Mouse (Mus musculus) midbrain, embryonic 13.5 days (tissue): ENCODE measurements around the gene Fcf1. TPM values are rescaled to one million over a fixed set of nuclear protein-coding genes. Genes with fewer than 3 reads are reported as not detected.
A peak's percentile ranks its signal among the peaks of the same experiment; 100 is the strongest.

ENCODE experiments used
- ATAC-seq: fragments of 200-750 bp; cut with Nextera tagmentation; 2 replicates; pipeline ENCODE4 v1.8.0; 2017; ENCODE audit warnings: mild to moderate bottlenecking, moderate TSS enrichment, moderate library complexity
- H3K27ac ChIP-seq: fragments of 300-500 bp; sonication (generic); 2 replicates; pipeline ENCODE4 v1.5.1; 2015; ENCODE audit warnings: inconsistent platforms, mild to moderate bottlenecking, moderate library complexity
- H3K27me3 ChIP-seq: fragments of 300-500 bp; sonication (generic); 2 replicates; pipeline ENCODE4 v1.6.1; 2015; ENCODE audit warnings: mild to moderate bottlenecking, inconsistent platforms
- H3K36me3 ChIP-seq: fragments of 300-500 bp; sonication (generic); 2 replicates; pipeline ENCODE4 v1.6.1; 2015; ENCODE audit warnings: mild to moderate bottlenecking, inconsistent platforms
- H3K4me1 ChIP-seq: fragments of 300-500 bp; sonication (generic); replicated peaks from 2 replicates; pipeline ENCODE4 v1.6.1; 2015; ENCODE audit warnings: inconsistent platforms
- H3K4me2 ChIP-seq: fragments of 300-500 bp; sonication (generic); replicated peaks from 2 replicates; pipeline ENCODE4 v1.6.1; 2015; ENCODE audit warnings: moderate library complexity, mild to moderate bottlenecking, inconsistent platforms
- H3K4me3 ChIP-seq: fragments of 300-500 bp; sonication (generic); replicated peaks from 2 replicates; pipeline ENCODE4 v1.5.1; 2015; ENCODE audit warnings: mild to moderate bottlenecking, inconsistent platforms
- H3K9ac ChIP-seq: fragments of 300-500 bp; sonication (generic); replicated peaks from 2 replicates; pipeline ENCODE4 v1.6.1; 2015; ENCODE audit warnings: mild to moderate bottlenecking, inconsistent platforms
- H3K9me3 ChIP-seq: fragments of 300-500 bp; sonication (generic); 2 replicates; pipeline ENCODE4 v1.6.1; 2016; ENCODE audit warnings: mild to moderate bottlenecking, inconsistent platforms
- WGBS: fragments of 180-500 bp; shearing (Covaris S2); methylation state at CpG from one replicate; pipeline ENCODE4 v1.1.7; 2015; 5-methylcytosine and 5-hydroxymethylcytosine counted together
- polyA plus RNA-seq: library from polyadenylated mRNA; unstranded; fragments of >200 nt; fragmentation: Nextera tagmentation; extraction: Ambion mirVana; gene quantifications from 2 replicates; pipeline ENCODE4 v1.2.1, GENCODE M21; 2015

Fcf1 gene
- polyA plus RNA-seq, 1 experiment from 2014 or later = 128 TPM

DNA sequence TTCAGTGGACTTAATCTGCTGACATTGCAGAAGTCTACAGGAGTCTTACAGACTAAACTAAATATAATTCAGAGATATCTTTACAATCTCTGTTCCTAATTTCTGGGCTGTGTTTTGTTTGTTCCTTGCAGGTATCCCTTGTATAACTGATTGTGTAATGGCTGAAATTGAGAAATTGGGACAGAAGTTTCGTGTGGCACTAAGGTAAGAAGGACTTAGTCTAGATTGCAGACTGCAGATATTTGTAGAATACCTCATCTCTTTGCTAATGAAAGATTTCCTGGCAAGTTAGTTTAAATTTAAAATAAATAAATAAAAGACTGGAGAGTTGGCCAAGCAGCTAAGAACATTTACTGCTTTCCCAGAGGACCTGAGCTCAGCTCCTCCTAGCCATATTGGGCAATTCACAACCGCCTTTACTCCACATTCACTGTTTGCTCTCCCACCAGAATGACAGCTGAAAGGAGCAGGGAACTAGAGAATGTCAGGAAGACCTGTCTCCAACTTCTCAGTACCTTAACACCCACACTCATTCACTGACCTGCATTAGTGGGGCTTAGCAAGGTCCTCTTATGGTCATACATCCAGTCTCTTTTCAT lies 8.7 kb downstream of the Fcf1 start:
- Histone ChIP-seq H3K27me3 (no peaks in the 10 kb centered on the region), H3K4me1 (no peaks in the 10 kb centered on the region), H3K36me3 (peaks cover 88% of the 10 kb centered on the region), H3K4me3 (no peak overlapping the region), H3K27ac (no peak overlapping the region), H3K4me2 (no peak overlapping the region), H3K9ac (no peak overlapping the region), H3K9me3 (no peaks in the 10 kb centered on the region)
- WGBS = 93% methylated on average over 2 of the region's 2 CpGs
- no peak for ATAC-seq

DNA sequence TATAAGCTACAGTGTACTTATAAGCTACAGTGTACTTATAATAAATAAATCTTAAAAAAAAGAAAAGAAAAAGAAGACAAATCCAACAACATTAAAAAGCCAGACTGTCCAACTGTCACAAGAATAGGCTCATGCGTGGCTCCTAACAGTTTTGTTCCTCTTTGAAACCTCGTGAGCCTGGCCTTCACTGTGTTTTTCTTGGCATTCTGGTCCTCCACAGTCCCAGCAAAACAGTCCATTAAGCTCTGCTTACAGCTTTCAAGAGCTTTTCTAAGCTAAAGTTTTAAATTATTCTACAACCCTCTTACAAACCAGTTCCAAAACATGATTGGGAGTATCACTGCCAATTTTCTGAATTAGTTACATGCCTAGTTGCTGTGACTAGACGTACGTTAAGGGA lies 18.8 kb downstream of the Fcf1 start:
- 79% methylated on average over 4 of the region's 4 CpGs for WGBS
- peaks cover 5% of the 10 kb centered on the region for H3K36me3 ChIP-seq
- no peak overlapping the region for H3K27ac ChIP-seq
- H3K27me3 ChIP-seq = peaks cover 3% of the 10 kb centered on the region; the same call in 1 of the 2 replicates
- H3K4me1 ChIP-seq = no peaks in the 10 kb centered on the region
- ATAC-seq = no peak
- no peak overlapping the region for H3K4me2 ChIP-seq
- H3K9me3 ChIP-seq = no peaks in the 10 kb centered on the region
- H3K4me3 ChIP-seq = no peak overlapping the region
- H3K9ac ChIP-seq = no peak overlapping the region

DNA sequence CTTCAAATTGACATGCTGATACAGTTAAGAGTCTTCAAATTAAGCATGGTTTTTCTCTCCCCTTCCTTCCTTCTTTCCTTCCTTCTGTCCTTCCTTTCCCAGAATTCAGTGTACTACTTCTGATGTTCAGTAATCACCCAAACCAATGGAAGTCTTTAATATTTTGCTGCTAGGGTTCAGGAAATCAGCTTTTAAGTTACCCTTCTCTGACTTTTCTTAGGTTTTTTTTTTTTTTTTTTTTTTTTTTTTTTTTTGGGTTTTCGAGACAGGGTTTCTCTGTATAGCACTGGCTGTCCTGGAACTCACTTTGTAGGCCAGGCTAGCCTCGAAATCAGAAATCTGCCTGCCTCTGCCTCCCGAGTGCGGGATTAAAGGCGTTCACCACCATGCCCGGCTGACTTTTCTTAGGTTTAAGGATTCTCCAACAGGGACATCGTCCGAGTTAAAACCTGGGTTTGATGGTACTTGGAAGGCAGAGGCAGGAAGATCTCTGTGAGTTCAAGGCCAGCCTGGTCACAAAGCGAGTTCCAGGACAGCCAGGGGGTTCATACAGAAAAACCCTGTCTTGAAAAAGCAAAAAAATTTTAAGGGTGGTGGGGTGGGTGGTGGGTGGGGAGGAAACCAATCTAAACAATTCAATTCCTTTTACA lies 24.5 kb downstream of the Fcf1 start:
- Histone ChIP-seq H3K9ac (no peak overlapping the region), H3K4me3 (peak overlapping the region; percentile 98), H3K4me2 (peak overlapping the region; percentile 99), H3K27ac (no peak overlapping the region), H3K9me3 (no peaks in the 10 kb centered on the region), H3K27me3 (peaks cover 3% of the 10 kb centered on the region; the same call in 1 of the 2 replicates), H3K4me1 (peaks cover 32% of the 10 kb centered on the region), H3K36me3 (peaks cover 6% of the 10 kb centered on the region; the same call in 1 of the 2 replicates)
- 93% methylated on average over 8 of the region's 9 CpGs for WGBS
- ATAC-seq = no peak

DNA sequence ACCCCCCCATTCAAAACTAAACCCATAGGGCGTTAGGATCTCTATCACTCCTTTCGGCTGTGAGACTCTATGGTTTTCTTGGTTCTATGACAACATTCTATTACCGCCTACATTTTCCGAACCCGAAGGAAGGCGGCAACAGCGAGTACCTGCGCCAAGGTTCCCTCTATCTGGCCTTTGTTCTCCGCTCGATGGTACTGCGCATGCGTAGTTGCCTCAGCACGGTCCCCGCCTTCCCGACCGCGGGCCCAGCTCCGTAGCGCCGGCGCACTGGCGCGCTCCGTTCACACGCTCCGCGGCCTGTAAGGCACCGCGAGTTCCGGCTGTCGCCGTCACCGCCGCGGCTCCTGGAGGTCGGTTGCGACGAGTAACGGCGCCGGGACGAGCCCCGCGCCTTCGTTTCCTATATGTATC lies 25.4 kb downstream of the Fcf1 start, which contains the start of gene Ylpm1:
Gene Ylpm1, plus strand, starts transcription at position 239 of the 414 bp plus-strand sequence.
- Histone ChIP-seq H3K36me3 (peaks cover 6% of the 10 kb centered on the region; the same call in 1 of the 2 replicates), H3K4me2 (peak within 1 kb of the TSS; percentile 99), H3K9ac (peak within 1 kb of the TSS; percentile 100), H3K27me3 (no peaks in the 10 kb centered on the region), H3K4me3 (peak within 1 kb of the TSS; percentile 98), H3K4me1 (peaks cover 35% of the 10 kb centered on the region), H3K9me3 (no peaks in the 10 kb centered on the region), H3K27ac (peak within 1 kb of the TSS; percentile 87)
- under 1% methylated on average over 45 of the region's 45 CpGs for WGBS
- peak; percentile 99 for ATAC-seq

DNA sequence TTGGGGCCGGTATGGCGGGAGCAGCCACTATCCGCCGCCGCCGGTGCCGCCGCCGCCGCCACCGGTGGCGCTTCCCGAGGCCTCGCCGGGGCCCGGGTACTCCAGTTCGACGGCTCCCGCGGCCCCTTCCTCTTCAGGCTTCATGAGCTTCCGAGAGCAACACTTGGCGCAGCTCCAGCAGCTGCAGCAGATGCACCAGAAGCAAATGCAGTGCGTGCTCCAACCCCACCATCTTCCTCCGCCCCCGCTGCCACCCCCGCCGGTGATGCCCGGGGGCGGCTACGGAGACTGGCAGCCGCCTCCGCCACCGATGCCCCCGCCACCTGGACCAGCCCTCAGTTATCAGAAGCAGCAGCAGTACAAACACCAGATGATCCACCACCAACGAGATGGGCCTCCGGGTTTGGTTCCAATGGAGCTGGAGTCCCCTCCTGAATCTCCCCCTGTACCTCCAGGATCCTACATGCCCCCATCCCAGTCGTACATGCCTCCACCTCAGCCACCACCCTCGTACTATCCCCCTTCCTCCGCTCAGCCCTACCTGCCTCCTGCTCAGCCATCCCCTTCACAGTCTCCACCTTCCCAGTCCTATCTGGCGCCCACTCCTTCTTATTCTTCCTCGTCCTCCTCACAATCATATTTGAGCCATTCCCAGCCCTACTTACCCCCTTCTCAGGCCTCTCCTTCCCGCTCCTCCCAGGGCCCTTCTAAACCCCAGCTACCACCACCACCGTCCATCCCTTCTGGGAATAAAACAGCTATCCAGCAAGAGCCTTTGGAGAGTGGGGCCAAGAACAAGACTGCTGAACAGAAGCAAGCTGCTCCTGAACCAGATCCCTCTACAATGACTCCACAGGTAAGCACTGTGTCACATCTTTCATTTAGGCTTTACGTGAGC lies 26.1 kb downstream of the Fcf1 start:
- under 1% methylated on average over 44 of the region's 44 CpGs for WGBS
- Histone ChIP-seq H3K36me3 (peaks cover 6% of the 10 kb centered on the region; the same call in 1 of the 2 replicates), H3K4me3 (peak overlapping the region; percentile 98), H3K9me3 (no peaks in the 10 kb centered on the region), H3K27me3 (no peaks in the 10 kb centered on the region), H3K27ac (peak overlapping the region; percentile 87), H3K4me2 (peak overlapping the region; percentile 99), H3K4me1 (peaks cover 35% of the 10 kb centered on the region), H3K9ac (peak overlapping the region; percentile 100)
- peak; percentile 71 for ATAC-seq

DNA sequence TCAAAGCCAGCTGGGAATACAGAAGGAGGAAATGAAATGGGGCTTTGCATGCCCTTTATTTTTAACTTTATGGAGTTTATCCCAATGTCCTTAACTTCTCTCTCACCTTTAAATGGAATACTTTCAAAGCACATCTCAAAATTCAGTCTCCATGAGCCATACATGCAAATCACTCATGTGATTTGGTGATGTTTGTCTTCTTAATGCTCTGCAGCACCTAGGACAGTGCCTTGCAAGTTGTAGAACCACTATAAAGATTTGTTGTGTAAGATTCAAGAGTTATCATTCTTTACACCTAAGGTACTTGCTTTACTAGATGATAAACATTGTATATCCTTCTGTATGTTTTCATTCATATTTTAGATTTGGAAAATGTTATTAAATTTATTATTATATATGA lies 28.4 kb downstream of the Fcf1 start:
- H3K9ac ChIP-seq = peak overlapping the region; percentile 100
- H3K4me1 ChIP-seq = peaks cover 35% of the 10 kb centered on the region
- peak overlapping the region; percentile 99 for H3K4me2 ChIP-seq
- H3K9me3 ChIP-seq = no peaks in the 10 kb centered on the region
- H3K36me3 ChIP-seq = peaks cover 12% of the 10 kb centered on the region
- peak overlapping the region; percentile 98 for H3K4me3 ChIP-seq
- H3K27ac ChIP-seq = no peak overlapping the region
- ATAC-seq = no peak
- H3K27me3 ChIP-seq = no peaks in the 10 kb centered on the region

DNA sequence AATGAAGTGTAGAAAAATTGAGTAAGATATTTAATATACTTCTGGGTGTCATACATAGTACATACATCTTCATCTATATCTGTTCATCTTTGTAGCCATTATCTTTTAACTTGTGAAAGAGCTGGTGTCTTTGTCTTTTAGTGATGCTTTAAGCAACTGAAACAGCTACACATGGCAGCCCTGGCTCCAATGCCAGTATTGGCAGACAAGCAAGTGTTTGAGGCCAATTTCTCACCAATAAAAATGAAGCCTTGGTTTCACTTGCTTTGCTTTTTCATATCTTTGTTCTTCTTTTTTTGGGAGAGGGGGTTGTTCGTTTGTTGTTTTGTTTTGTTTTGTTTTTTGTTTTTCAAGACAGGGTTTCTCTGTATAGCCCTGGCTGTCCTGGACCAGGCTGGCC lies 35.5 kb downstream of the Fcf1 start:
- H3K4me3 ChIP-seq = no peak overlapping the region
- H3K27ac ChIP-seq = no peak overlapping the region
- no peak overlapping the region for H3K4me2 ChIP-seq
- ATAC-seq = no peak
- no peak overlapping the region for H3K9ac ChIP-seq
- peaks cover 13% of the 10 kb centered on the region for H3K36me3 ChIP-seq
- no peaks in the 10 kb centered on the region for H3K4me1 ChIP-seq
- 96% methylated on average over 1 of the region's 1 CpGs for WGBS
- H3K9me3 ChIP-seq = no peaks in the 10 kb centered on the region; the same call in 1 of the 2 replicates
- no peaks in the 10 kb centered on the region for H3K27me3 ChIP-seq

DNA sequence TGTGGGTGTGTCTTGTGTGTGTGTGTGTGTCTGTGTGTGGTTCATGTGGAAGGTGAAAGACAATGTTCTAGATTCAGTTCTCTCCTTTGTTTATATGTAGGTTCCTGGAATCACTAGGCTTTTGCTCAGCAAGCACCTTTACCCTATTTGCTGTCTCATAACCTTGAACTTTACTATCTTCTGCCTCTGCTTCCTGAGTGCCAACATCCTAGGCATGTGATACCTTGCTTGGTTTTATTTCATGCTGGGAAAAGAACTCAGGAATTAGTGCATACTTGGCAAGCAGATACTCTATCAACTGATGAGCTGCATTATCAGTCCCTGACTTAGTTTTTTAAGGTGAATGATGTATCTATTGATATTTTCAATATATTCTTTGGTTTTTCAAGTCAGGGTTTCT lies 36.3 kb downstream of the Fcf1 start:
- Histone ChIP-seq H3K27me3 (no peaks in the 10 kb centered on the region), H3K27ac (no peak overlapping the region), H3K36me3 (peaks cover 16% of the 10 kb centered on the region), H3K9me3 (no peaks in the 10 kb centered on the region; the same call in 1 of the 2 replicates), H3K9ac (no peak overlapping the region), H3K4me2 (no peak overlapping the region), H3K4me3 (no peak overlapping the region), H3K4me1 (no peaks in the 10 kb centered on the region)
- ATAC-seq = no peak

DNA sequence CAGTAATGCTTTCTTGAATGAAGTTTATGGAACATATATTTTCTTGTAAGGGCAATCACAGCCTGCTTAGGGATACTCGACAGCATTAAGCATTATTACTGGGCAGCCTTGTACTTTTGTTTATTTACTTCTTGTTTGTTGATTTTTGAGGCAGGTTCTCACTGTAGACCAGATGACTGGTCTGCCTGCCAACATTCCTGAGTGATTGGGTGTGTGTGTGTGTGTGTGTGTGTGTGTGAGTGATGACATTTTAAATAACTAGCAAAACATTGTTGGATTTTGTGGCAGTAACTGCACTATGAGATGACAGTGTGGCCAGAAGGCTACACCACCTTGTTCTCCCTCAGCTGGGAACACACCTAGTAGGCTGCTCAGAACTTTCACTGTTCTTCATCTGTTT lies 39.1 kb downstream of the Fcf1 start:
- Histone ChIP-seq H3K4me2 (no peak overlapping the region), H3K27me3 (no peaks in the 10 kb centered on the region), H3K9ac (no peak overlapping the region), H3K4me1 (no peaks in the 10 kb centered on the region), H3K36me3 (peaks cover 34% of the 10 kb centered on the region), H3K9me3 (no peaks in the 10 kb centered on the region; the same call in 1 of the 2 replicates), H3K4me3 (no peak overlapping the region), H3K27ac (no peak overlapping the region)
- WGBS = 94% methylated on average over 1 of the region's 1 CpGs
- ATAC-seq = no peak

DNA sequence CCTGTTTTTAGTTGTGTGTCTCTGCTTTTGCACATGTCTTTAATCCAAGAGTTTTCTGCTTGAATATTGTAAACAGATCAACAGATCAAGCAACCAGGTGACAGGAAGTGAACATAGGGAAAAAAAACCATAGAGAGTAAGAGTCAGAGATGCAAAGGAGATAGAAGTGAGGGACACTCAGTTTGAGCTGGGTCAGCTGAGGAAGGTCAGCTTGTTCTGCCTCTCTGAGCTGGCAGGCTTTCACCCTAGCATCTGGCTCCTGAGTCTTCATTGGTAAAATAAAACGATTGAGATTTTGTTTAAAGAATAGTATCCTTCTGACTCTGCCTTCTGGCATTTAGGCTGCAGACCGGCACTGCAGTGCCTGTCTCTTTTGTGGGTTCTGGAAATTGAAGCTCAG lies 39.8 kb downstream of the Fcf1 start:
- no peak for ATAC-seq
- no peak overlapping the region for H3K4me2 ChIP-seq
- no peak overlapping the region for H3K27ac ChIP-seq
- H3K27me3 ChIP-seq = no peaks in the 10 kb centered on the region
- no peaks in the 10 kb centered on the region for H3K4me1 ChIP-seq
- H3K36me3 ChIP-seq = peaks cover 34% of the 10 kb centered on the region
- no peak overlapping the region for H3K4me3 ChIP-seq
- 90% methylated on average over 2 of the region's 2 CpGs for WGBS
- H3K9ac ChIP-seq = no peak overlapping the region
- no peaks in the 10 kb centered on the region for H3K9me3 ChIP-seq

DNA sequence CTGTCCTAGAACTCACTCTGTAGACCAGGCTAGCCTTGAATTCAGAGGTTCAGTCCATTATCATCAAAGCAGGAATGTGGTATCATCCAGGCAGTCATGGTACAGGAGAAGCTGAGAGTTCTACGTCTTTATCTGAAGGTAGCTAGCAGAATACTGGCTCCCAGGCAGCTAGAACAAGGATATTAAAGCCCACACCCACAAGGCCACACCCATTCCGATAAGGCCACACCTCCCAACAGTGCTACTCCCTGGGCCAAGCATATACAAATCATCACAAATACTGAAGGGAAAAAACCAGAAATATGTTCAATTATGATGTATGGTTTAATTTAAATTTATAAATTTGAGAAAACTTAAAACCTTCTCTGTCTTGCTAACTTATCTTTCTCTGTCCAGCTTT lies 41.5 kb downstream of the Fcf1 start:
- 94% methylated on average over 2 of the region's 2 CpGs for WGBS
- H3K27ac ChIP-seq = no peak overlapping the region
- no peak overlapping the region for H3K4me3 ChIP-seq
- H3K36me3 ChIP-seq = peaks cover 46% of the 10 kb centered on the region
- H3K9ac ChIP-seq = no peak overlapping the region
- no peak for ATAC-seq
- H3K27me3 ChIP-seq = no peaks in the 10 kb centered on the region
- H3K4me2 ChIP-seq = no peak overlapping the region
- H3K4me1 ChIP-seq = no peaks in the 10 kb centered on the region
- H3K9me3 ChIP-seq = no peaks in the 10 kb centered on the region

DNA sequence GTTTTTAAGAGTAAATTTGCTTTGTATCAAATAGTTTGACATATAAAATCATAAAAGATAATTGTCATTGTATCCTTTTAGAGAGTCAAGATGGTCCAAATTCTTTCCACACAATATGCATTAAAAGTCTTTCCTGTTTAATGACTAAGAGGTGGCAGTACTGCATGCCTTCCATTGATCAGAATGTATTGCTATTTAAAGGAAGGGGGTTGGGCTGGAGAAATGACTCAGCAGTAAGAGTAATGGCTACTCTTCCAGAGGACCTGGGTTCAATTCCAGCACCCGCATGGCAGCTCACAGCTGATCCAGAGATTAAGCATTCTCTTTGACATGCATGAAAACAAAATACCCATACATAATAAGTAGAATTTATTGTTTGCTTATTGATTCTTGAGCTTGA lies 51.4 kb downstream of the Fcf1 start:
- no peak for ATAC-seq
- Histone ChIP-seq H3K36me3 (peaks cover 5% of the 10 kb centered on the region; the same call in 1 of the 2 replicates), H3K9ac (no peak overlapping the region), H3K27me3 (no peaks in the 10 kb centered on the region), H3K9me3 (no peaks in the 10 kb centered on the region), H3K4me2 (no peak overlapping the region), H3K4me3 (no peak overlapping the region), H3K27ac (no peak overlapping the region), H3K4me1 (no peaks in the 10 kb centered on the region)
- 88% methylated on average over 1 of the region's 1 CpGs for WGBS
